9 mouse cellular contexts compared by ENCODE assay signal in genomic region chr9:46389741-46390140, GRCm38 (mm10).
A peak's percentile ranks its signal among the peaks of the same experiment; 100 is the strongest.
DNase-seq lines count a peak whose midpoint lies in the region; ATAC-seq and TF ChIP-seq lines count a peak whose summit lies in the region.
"Had no signal": no experiment of that assay in that cellular context is flagged by ENCODE, and none has a peak within 500 bp of the region (broad histone marks: within the 10 kb centered on the region; RNA-seq: fewer than 3 reads in every experiment).

No protein-coding gene starts in this region.

- H3K9ac ChIP-seq in embryonic facial prominence, embryonic 15.5 days, result 0 out of 2 replicates have a peak overlapping the region, but pooled peaks have one; percentile 21
- H3K9ac ChIP-seq in kidney, embryonic 15.5 days, result peak overlapping the region; percentile 22; the same call in 1 of the 2 replicates

- 5% methylated on average over 9 of the region's 9 CpGs for WGBS in embryonic facial prominence, embryonic 15.5 days
- WGBS in kidney, embryonic 15.5 days, result 14% methylated on average over 9 of the region's 9 CpGs

- H3K4me3 ChIP-seq in left cerebral cortex, adult 2 months, result peak overlapping the region; percentile 48
- peak overlapping the region; percentile 43 for H3K4me3 ChIP-seq in embryonic facial prominence, embryonic 15.5 days (replicated peaks)
- H3K4me3 ChIP-seq in kidney, embryonic 15.5 days (replicated peaks), result peak overlapping the region; percentile 44

- peak overlapping the region; percentile 82 for H3K27ac ChIP-seq in left cerebral cortex, adult 2 months
- no peak overlapping the region for H3K27ac ChIP-seq in embryonic facial prominence, embryonic 15.5 days (replicated peaks)
- no peak overlapping the region for H3K27ac ChIP-seq in kidney, embryonic 15.5 days

- peaks cover 20% of the 10 kb centered on the region for H3K27me3 ChIP-seq in embryonic facial prominence, embryonic 15.5 days
- H3K27me3 ChIP-seq in kidney, embryonic 15.5 days, result peaks cover 34% of the 10 kb centered on the region

- no peak for TF ChIP-seq CTCF in left cerebral cortex, adult 2 months (IDR thresholded peaks at IDR 0.05)

- ATAC-seq in embryonic facial prominence, embryonic 15.5 days (ENCODE audit: insufficient number of reproducible peaks, low FRiP score, low TSS enrichment, low read depth), result no peak
- peak; percentile 61 for ATAC-seq in kidney, embryonic 15.5 days (replicated peaks; ENCODE audit: low FRiP score)
- ATAC-seq: Patski had no signal

- no peak for DNase-seq in left cerebral cortex, adult 2 months (ENCODE audit: extremely low spot score in 1 of 2, low spot score in 2 of 2)
- no peak for DNase-seq in left cerebral cortex, postnatal 4 days
- peak; percentile 33 for DNase-seq in neural tube, embryonic 10.5 days (ENCODE audit: extremely low spot score, low spot score)
- DNase-seq in cerebellum, postnatal 36 days, result no peak
- DNase-seq in spleen, postnatal 14 days (ENCODE audit: low spot score in 2 of 2), result no peak
- DNase-seq in cerebellum, adult 18-20 months, result no peak

- peak overlapping the region; percentile 58 for H3K4me2 ChIP-seq in embryonic facial prominence, embryonic 15.5 days (replicated peaks)
- peak overlapping the region; percentile 67 for H3K4me2 ChIP-seq in kidney, embryonic 15.5 days

- intact Hi-C loops in left cerebral cortex, adult 2 months (cut with DNase I), result loop anchor here (5.0 to 10.0 kb wide), 4 partner anchors 213 to 425 kb away; no protein-coding TSS in a partner anchor
- intact Hi-C loops in left cerebral cortex, postnatal 4 days (cut with DNase I), result no loop called here

- no peaks in the 10 kb centered on the region for H3K9me3 ChIP-seq in embryonic facial prominence, embryonic 15.5 days (replicated peaks)
- H3K9me3 ChIP-seq in kidney, embryonic 15.5 days (replicated peaks), result no peaks in the 10 kb centered on the region

- H3K36me3 ChIP-seq in embryonic facial prominence, embryonic 15.5 days, result no peaks in the 10 kb centered on the region
- H3K36me3 ChIP-seq in kidney, embryonic 15.5 days, result no peaks in the 10 kb centered on the region

- H3K4me1 ChIP-seq in embryonic facial prominence, embryonic 15.5 days, result peaks cover 18% of the 10 kb centered on the region
- peaks cover 16% of the 10 kb centered on the region for H3K4me1 ChIP-seq in kidney, embryonic 15.5 days
